Mouse (Mus musculus) embryonic fibroblast, embryonic 13.5 days (primary cell): ENCODE measurements around the gene Cog2.

ENCODE experiments used
- CTCF ChIP-seq: IDR thresholded peaks from 2 replicates; pipeline ENCODE4 v1.5.1; 2011; ENCODE audit warnings: mild to moderate bottlenecking, control low read depth, low read length, moderate library complexity, borderline replicate concordance; ENCODE audit not compliant: insufficient read depth
- POLR2A ChIP-seq: IDR thresholded peaks from 2 replicates; pipeline ENCODE4 v1.6.1; 2011; ENCODE audit warnings: low read depth, mild to moderate bottlenecking, control low read depth, low read length, moderate library complexity

GRCm38 (mm10) chr8:124521946-124522345 is 1.4 kb downstream of the Cog2 start:
- TF ChIP-seq CTCF, result no peak
- TF ChIP-seq POLR2A, result no peak
